In genomic region chr5:77381283-77381682, GRCm38 (mm10) we compare ENCODE assay signal across 21 mouse cellular contexts.
"Had no signal": no experiment of that assay in that cellular context is flagged by ENCODE, and none has a peak within 500 bp of the region (broad histone marks: within the 10 kb centered on the region; RNA-seq: fewer than 3 reads in every experiment).

No protein-coding gene starts in this region.

- H3K4me3 ChIP-seq: layer of hippocampus, adult 2 months; limb, embryonic 10.5 days; limb, embryonic 13.5 days; liver, embryonic 12.5 days; liver, embryonic 15.5 days; lung, embryonic 15.5 days; megakaryocyte, embryonic 14.5 days; midbrain, embryonic 10.5 days; midbrain, embryonic 13.5 days; myocyte; neural tube, embryonic 13.5 days had no signal

- H3K9me3 ChIP-seq: limb, embryonic 10.5 days; limb, embryonic 13.5 days; liver, embryonic 12.5 days; liver, embryonic 15.5 days; lung, embryonic 15.5 days; megakaryocyte, embryonic 14.5 days; midbrain, embryonic 10.5 days; midbrain, embryonic 13.5 days; neural tube, embryonic 13.5 days had no signal

- H3K4me1 ChIP-seq: neural tube, embryonic 13.5 days had no signal

- DNase-seq: layer of hippocampus, adult 9-11 months; liver; lung, adult 18-20 months; lung, postnatal 10 days; lung, postnatal 36 days; right cerebral cortex, postnatal 25 days; spleen, adult 18-20 months; thymus, adult 18-20 months; thymus, postnatal 36 days had no signal

- ATAC-seq: intestine, postnatal 0 days; liver, embryonic 12.5 days had no signal

- H3K36me3 ChIP-seq: limb, embryonic 10.5 days; limb, embryonic 13.5 days; liver, embryonic 12.5 days; liver, embryonic 15.5 days; lung, embryonic 15.5 days; midbrain, embryonic 10.5 days; midbrain, embryonic 13.5 days; neural tube, embryonic 13.5 days had no signal

- H3K27me3 ChIP-seq: liver, embryonic 12.5 days; liver, embryonic 15.5 days; lung, embryonic 15.5 days; neural tube, embryonic 13.5 days had no signal

- H3K4me2 ChIP-seq: limb, embryonic 13.5 days; liver, embryonic 12.5 days; liver, embryonic 15.5 days; lung, embryonic 15.5 days; neural tube, embryonic 13.5 days had no signal

- H3K9ac ChIP-seq: limb, embryonic 13.5 days; liver, embryonic 12.5 days; liver, embryonic 15.5 days; lung, embryonic 15.5 days; midbrain, embryonic 13.5 days; neural tube, embryonic 13.5 days had no signal

- H3K27ac ChIP-seq: layer of hippocampus, adult 2 months; limb, embryonic 10.5 days; limb, embryonic 13.5 days; liver, embryonic 12.5 days; liver, embryonic 15.5 days; lung, embryonic 15.5 days; midbrain, embryonic 10.5 days; midbrain, embryonic 13.5 days; neural tube, embryonic 13.5 days had no signal
